Mouse (Mus musculus) liver, adult 2 months (tissue): Measurements from ENCODE around the gene Npas2.

Source experiments
- CTCF ChIP-seq: fragments of 200-500 bp; IDR thresholded peaks from 2 replicates; pipeline ENCODE4 v1.5.1; 2011; ENCODE audit warnings: low read depth, low read length, control low read depth
- POLR2A ChIP-seq: fragments of 200-500 bp; IDR thresholded peaks from 2 replicates; pipeline ENCODE4 v1.6.1; 2011; ENCODE audit warnings: low read length, control low read depth; ENCODE audit not compliant: insufficient read depth; ENCODE audit errors: extremely low read depth

DNA sequence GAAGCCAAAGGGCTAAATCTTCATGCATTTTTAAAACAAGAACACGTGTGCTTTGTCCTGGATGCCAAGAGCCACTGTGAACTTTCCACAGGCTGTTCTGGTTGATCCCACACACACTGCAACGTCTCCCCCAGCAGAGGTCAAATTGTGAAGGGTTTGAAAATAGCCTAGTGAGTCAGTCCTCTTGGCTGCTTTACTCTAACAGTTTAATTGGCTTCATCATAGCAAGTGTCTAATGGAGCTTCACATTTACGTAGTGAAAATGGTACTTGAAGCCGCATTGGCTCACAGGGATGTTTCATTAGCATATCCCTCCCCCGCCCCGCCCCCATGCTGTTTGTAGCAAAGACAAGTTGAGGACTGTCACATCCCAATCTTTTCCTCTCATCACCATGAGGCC, 2.6 kb downstream of the Npas2 start:
- TF ChIP-seq CTCF = no peak
- no peak for TF ChIP-seq POLR2A
